Mouse (Mus musculus): ENCODE measurements around the gene Kcnh1.

Gene Kcnh1

GRCm38 (mm10) chr1:192442772-192443445 lies 252.3 kb downstream of the Kcnh1 start:
- CTCF ChIA-PET, result interaction anchor here in 3 of 4 experiments (0.7 to 2.1 kb wide), 8 partner anchors 12 to 254 kb away, joined by 3 to 13 read pairs (median 7); partner anchors contain the start of gene Kcnh1 (in 1 of the 3)
- POLR2A ChIA-PET, result interaction anchor here in 1 of 4 experiments (0.9 to 1.7 kb wide), 2 partner anchors 12 to 60 kb away, joined by 3 to 6 read pairs; no protein-coding TSS in a partner anchor

GRCm38 (mm10) chr1:192443998-192444657 lies 253.6 kb downstream of the Kcnh1 start:
- CTCF ChIA-PET, result interaction anchor here (0.6 to 2.1 kb wide), 40 partner anchors 9 to 268 kb away, joined by 3 to 13 read pairs (median 4); partner anchors contain the start of gene Kcnh1 (in 3 of the 4)
- POLR2A ChIA-PET, result interaction anchor here in 3 of 4 experiments (0.9 to 1.8 kb wide), 13 partner anchors 11 to 301 kb away, joined by 3 to 13 read pairs (median 3); no protein-coding TSS in a partner anchor

- CTCF ChIA-PET, result interaction anchor here (0.6 to 2.1 kb wide), 36 partner anchors 9 to 267 kb away, joined by 3 to 13 read pairs (median 4); partner anchors contain the start of gene Kcnh1 (in 3 of the 4)
- POLR2A ChIA-PET, result interaction anchor here in 3 of 4 experiments (0.6 to 1.8 kb wide), 14 partner anchors 10 to 685 kb away, joined by 3 to 13 read pairs (median 3); partner anchors contain the start of gene Diexf (in 1 of the 3)
Measured at GRCm38 (mm10) chr1:192444658-192445447, 254.3 kb downstream of the Kcnh1 start.

GRCm38 (mm10) chr1:192446158-192446557 lies 255.6 kb downstream of the Kcnh1 start:
- POLR2A ChIA-PET, result no interaction called here
- CTCF ChIA-PET, result no interaction called here

- CTCF ChIA-PET, result no interaction called here
- POLR2A ChIA-PET, result interaction anchor here in 1 of 4 experiments (1.2 kb wide), 1 partner anchor 14 kb away, joined by 4 read pairs; no protein-coding TSS in a partner anchor
Measured at GRCm38 (mm10) chr1:192447666-192448065, 257.1 kb downstream of the Kcnh1 start.

GRCm38 (mm10) chr1:192448512-192448911 lies 257.9 kb downstream of the Kcnh1 start:
- POLR2A ChIA-PET, result interaction anchor here in 1 of 4 experiments (1.2 kb wide), 1 partner anchor 13 kb away, joined by 4 read pairs; no protein-coding TSS in a partner anchor
- CTCF ChIA-PET, result interaction anchor here in 2 of 4 experiments (0.5 to 1.2 kb wide), 2 partner anchors 124 to 356 kb away, joined by 3 to 4 read pairs; partner anchors contain the start of gene Traf5 (in 1 of the 2)

- POLR2A ChIA-PET, result interaction anchor here in 3 of 4 experiments (0.6 to 1.9 kb wide), 11 partner anchors 8 to 1017 kb away, joined by 3 to 4 read pairs (median 3); no protein-coding TSS in a partner anchor
- CTCF ChIA-PET, result interaction anchor here in 3 of 4 experiments (0.6 to 1.2 kb wide), 7 partner anchors 8 to 933 kb away, joined by 3 to 4 read pairs (median 3); partner anchors contain the start of gene Kcnh1 (in 1 of the 3)
Measured at GRCm38 (mm10) chr1:192449572-192450351, 259.2 kb downstream of the Kcnh1 start.

- ChIA-PET POLR2A (interaction anchor here in 3 of 4 experiments (0.6 to 1.9 kb wide), 12 partner anchors 8 to 1018 kb away, joined by 3 to 5 read pairs (median 3); no protein-coding TSS in a partner anchor), CTCF (interaction anchor here in 3 of 4 experiments (0.6 to 1.1 kb wide), 6 partner anchors 9 to 932 kb away, joined by 3 to 4 read pairs (median 3); partner anchors contain the start of gene Kcnh1 (in 1 of the 3))
Measured at GRCm38 (mm10) chr1:192450425-192450824, 259.9 kb downstream of the Kcnh1 start.

- POLR2A ChIA-PET, result no interaction called here
Measured at GRCm38 (mm10) chr1:192451722-192452121, 261.1 kb downstream of the Kcnh1 start.

GRCm38 (mm10) chr1:192454501-192454900 lies 263.9 kb downstream of the Kcnh1 start:
- ChIA-PET CTCF (interaction anchor here in 3 of 4 experiments (0.6 to 2.5 kb wide), 3 partner anchors 10 to 23 kb away, joined by 3 to 12 read pairs (median 4); no protein-coding TSS in a partner anchor), POLR2A (interaction anchor here in 3 of 4 experiments (0.6 to 2.3 kb wide), 15 partner anchors 10 to 1057 kb away, joined by 3 to 13 read pairs (median 4); partner anchors contain the start of genes Dtl (in 1 of the 3) and Ints7 (in 1 of the 3))

More at GRCm38 (mm10) chr1:192451722-192452121, 261.1 kb downstream of the Kcnh1 start:
- CTCF ChIA-PET, result no interaction called here

GRCm38 (mm10) chr1:192454981-192455380 lies 264.4 kb downstream of the Kcnh1 start:
- CTCF ChIA-PET, result interaction anchor here in 3 of 4 experiments (0.6 to 2.5 kb wide), 3 partner anchors 11 to 23 kb away, joined by 3 to 12 read pairs (median 4); no protein-coding TSS in a partner anchor
- POLR2A ChIA-PET, result interaction anchor here in 3 of 4 experiments (0.6 to 2.3 kb wide), 16 partner anchors 10 to 1057 kb away, joined by 3 to 13 read pairs (median 4); partner anchors contain the start of genes Dtl (in 1 of the 3) and Ints7 (in 1 of the 3)

- POLR2A ChIA-PET, result interaction anchor here in 2 of 4 experiments (1.5 to 2.2 kb wide), 2 partner anchors 13 to 65 kb away, joined by 3 to 11 read pairs; no protein-coding TSS in a partner anchor
- CTCF ChIA-PET, result interaction anchor here in 1 of 4 experiments (2.1 kb wide), 1 partner anchor 13 kb away, joined by 11 read pairs; no protein-coding TSS in a partner anchor
Measured at GRCm38 (mm10) chr1:192457037-192457436, 266.5 kb downstream of the Kcnh1 start.

GRCm38 (mm10) chr1:192457526-192458206 lies 267.1 kb downstream of the Kcnh1 start:
- ChIA-PET POLR2A (interaction anchor here in 3 of 4 experiments (0.7 to 2.2 kb wide), 5 partner anchors 8 to 64 kb away, joined by 3 to 11 read pairs (median 3); no protein-coding TSS in a partner anchor), CTCF (interaction anchor here (0.6 to 2.1 kb wide), 4 partner anchors 14 to 333 kb away, joined by 3 to 11 read pairs (median 6); no protein-coding TSS in a partner anchor)

- CTCF ChIA-PET, result no interaction called here
- POLR2A ChIA-PET, result no interaction called here
Measured at GRCm38 (mm10) chr1:192463732-192464131, 273.2 kb downstream of the Kcnh1 start.

GRCm38 (mm10) chr1:192472366-192472765 lies 281.8 kb downstream of the Kcnh1 start:
- POLR2A ChIA-PET, result interaction anchor here in 2 of 4 experiments (0.6 to 0.9 kb wide), 3 partner anchors 11 to 23 kb away, joined by 3 read pairs; no protein-coding TSS in a partner anchor
- CTCF ChIA-PET, result interaction anchor here in 1 of 4 experiments (1.4 to 1.5 kb wide), 2 partner anchors 28 to 148 kb away, joined by 3 read pairs; no protein-coding TSS in a partner anchor

- CTCF ChIA-PET, result interaction anchor here in 1 of 4 experiments (1.5 kb wide), 1 partner anchor 29 kb away, joined by 3 read pairs; no protein-coding TSS in a partner anchor
Measured at GRCm38 (mm10) chr1:192473134-192473533, 282.6 kb downstream of the Kcnh1 start.

More at GRCm38 (mm10) chr1:192473134-192473533, 282.6 kb downstream of the Kcnh1 start:
- POLR2A ChIA-PET, result no interaction called here

Data from embryonic stem cell, embryonic (primary cell).